9 mouse cellular contexts compared by ENCODE assay signal in genomic region chr9:109039681-109040080, GRCm38 (mm10). TPM values are rescaled to one million over a fixed set of nuclear protein-coding genes. Genes with fewer than 3 reads are reported as not detected.
DNase-seq lines count a peak whose midpoint lies in the region; ATAC-seq and TF ChIP-seq lines count a peak whose summit lies in the region.
"Had no signal": no experiment of that assay in that cellular context is flagged by ENCODE, and none has a peak within 500 bp of the region (broad histone marks: within the 10 kb centered on the region; RNA-seq: fewer than 3 reads in every experiment).

No protein-coding gene starts in this region.

- H3K4me3 ChIP-seq in kidney, adult 2 months (ENCODE audit: insufficient read depth, low read depth, low read length) = peak overlapping the region; percentile 81
- peak overlapping the region; percentile 79; the same call in 1 of the 2 replicates for H3K4me3 ChIP-seq in limb, embryonic 14.5 days (replicated peaks; ENCODE audit: low read length)

- no peak overlapping the region for H3K9ac ChIP-seq in limb, embryonic 14.5 days (ENCODE audit: low read depth, low read length, severe bottlenecking)

- H3K27me3 ChIP-seq in kidney, adult 2 months (replicated peaks; ENCODE audit: control insufficient read depth, insufficient read depth, low read length) = no peaks in the 10 kb centered on the region
- no peaks in the 10 kb centered on the region for H3K27me3 ChIP-seq in limb, embryonic 14.5 days (ENCODE audit: control insufficient read depth, insufficient read depth, low read length)

- DNase-seq in kidney, adult 2 months = no peak
- DNase-seq in kidney, adult 8-10 months = no peak
- DNase-seq in 3T3-L1 (ENCODE audit: low read depth, low spot score) = peak; percentile 12
- DNase-seq in adipocyte (ENCODE audit: low spot score) = peak; percentile 33
- no peak for DNase-seq in limb, embryonic 14.5 days (ENCODE audit: low spot score)
- no peak for DNase-seq in layer of hippocampus, postnatal 36 days
- DNase-seq in ovary, postnatal 10 days (ENCODE audit: low spot score) = no peak
- DNase-seq: left cerebral cortex, postnatal 4 days; thymus, adult 2 months had no signal

- peaks cover 15% of the 10 kb centered on the region for H3K4me1 ChIP-seq in kidney, adult 2 months (ENCODE audit: control insufficient read depth, insufficient read depth, low read length)
- H3K4me1 ChIP-seq in limb, embryonic 14.5 days (ENCODE audit: control insufficient read depth, insufficient read depth, low read length) = peaks cover 13% of the 10 kb centered on the region; the same call in 1 of the 2 replicates

- H3K4me2 ChIP-seq in limb, embryonic 14.5 days (replicated peaks; ENCODE audit: low read depth, low read length, severe bottlenecking) = peak overlapping the region; percentile 81

- H3K36me3 ChIP-seq in kidney, adult 2 months (ENCODE audit: control insufficient read depth, insufficient read depth, low read length) = no peaks in the 10 kb centered on the region
- H3K36me3 ChIP-seq in limb, embryonic 14.5 days (ENCODE audit: control insufficient read depth, insufficient read depth, low read length) = no peaks in the 10 kb centered on the region; the same call in 1 of the 2 replicates

- H3K9me3 ChIP-seq in limb, embryonic 14.5 days (ENCODE audit: control insufficient read depth, low read length) = no peaks in the 10 kb centered on the region

- ATAC-seq in limb, embryonic 14.5 days (ENCODE audit: low FRiP score, low read depth) = no peak

- TF ChIP-seq CTCF in kidney, adult 2 months (conservative IDR thresholded peaks at IDR 0.05; ENCODE audit: insufficient read depth, insufficient read length, low read depth, low read length) = no peak

- 41% methylated on average over 4 of the region's 4 CpGs for WGBS in kidney, adult 2 months
- 70% methylated on average over 4 of the region's 4 CpGs for WGBS in limb, embryonic 14.5 days

- no peak for TF ChIP-seq POLR2A in kidney, adult 2 months (IDR thresholded peaks at IDR 0.05; ENCODE audit: low read depth, low read length)
- TF ChIP-seq POLR2A in limb, embryonic 14.5 days (IDR thresholded peaks at IDR 0.05; ENCODE audit: borderline replicate concordance, extremely low read depth, insufficient read depth, insufficient read length) = no peak

- peak overlapping the region; percentile 85 for H3K27ac ChIP-seq in kidney, adult 2 months (ENCODE audit: insufficient read depth, low read depth, low read length)
- H3K27ac ChIP-seq in limb, embryonic 14.5 days (replicated peaks; ENCODE audit: low read depth, low read length) = no peak overlapping the region

RNA-seq across cellular contexts. Expression of gene Shisa5, which starts 1.3 kb away (rescaled TPM):
- 467 and 688 TPM in 2 replicates for polyA plus RNA-seq in kidney, adult 2 months (2012; rRNA removed)
- polyA plus RNA-seq in limb, embryonic 14.5 days (2012; rRNA removed) = 150 and 245 TPM in 2 replicates
- 82.4 and 86.7 TPM in 2 replicates for polyA plus RNA-seq in limb, embryonic 14.5 days (2014; fragmentation: Nextera tagmentation; extraction: Ambion mirVana)
- total RNA-seq in layer of hippocampus, postnatal 36 days (2021) = 10 to 100 TPM; 40.4 to 48.9 TPM

RNA-seq across cellular contexts. Expression of gene Trex1, which starts 19.9 kb away (rescaled TPM):
- polyA plus RNA-seq in kidney, adult 2 months (2012; rRNA removed) = 45.2 and 46.7 TPM in 2 replicates
- polyA plus RNA-seq in limb, embryonic 14.5 days (2012; rRNA removed) = 33.5 and 50.8 TPM in 2 replicates
- polyA plus RNA-seq in limb, embryonic 14.5 days (2014; fragmentation: Nextera tagmentation; extraction: Ambion mirVana) = 12.5 and 13.7 TPM in 2 replicates
- total RNA-seq in layer of hippocampus, postnatal 36 days (2021) = 10 to 100 TPM; 15.6 to 17.2 TPM

RNA-seq across cellular contexts. Expression of gene Atrip, which starts 34.2 kb away (rescaled TPM):
- 20.2 and 20.9 TPM in 2 replicates for polyA plus RNA-seq in kidney, adult 2 months (2012; rRNA removed)
- 30.5 and 40.3 TPM in 2 replicates for polyA plus RNA-seq in limb, embryonic 14.5 days (2012; rRNA removed)
- 22.2 and 25.1 TPM in 2 replicates for polyA plus RNA-seq in limb, embryonic 14.5 days (2014; fragmentation: Nextera tagmentation; extraction: Ambion mirVana)
- 10 to 100 TPM; 28.1 to 31.0 TPM for total RNA-seq in layer of hippocampus, postnatal 36 days (2021)

RNA-seq across cellular contexts. Expression of gene Ccdc51, which starts 42.6 kb away (rescaled TPM):
- 11.4 and 11.7 TPM in 2 replicates for polyA plus RNA-seq in kidney, adult 2 months (2012; rRNA removed)
- 9.0 and 9.1 TPM in 2 replicates for polyA plus RNA-seq in limb, embryonic 14.5 days (2012; rRNA removed)
- polyA plus RNA-seq in limb, embryonic 14.5 days (2014; fragmentation: Nextera tagmentation; extraction: Ambion mirVana) = 13.5 and 15.3 TPM in 2 replicates
- 1 to 10 TPM; 8.5 to 9.1 TPM for total RNA-seq in layer of hippocampus, postnatal 36 days (2021)

RNA-seq across cellular contexts. Expression of gene Tma7, which starts 42.7 kb away (rescaled TPM):
- 42.4 and 80.7 TPM in 2 replicates for polyA plus RNA-seq in kidney, adult 2 months (2012; rRNA removed)
- 122 and 191 TPM in 2 replicates for polyA plus RNA-seq in limb, embryonic 14.5 days (2012; rRNA removed)
- polyA plus RNA-seq in limb, embryonic 14.5 days (2014; fragmentation: Nextera tagmentation; extraction: Ambion mirVana) = 658 and 664 TPM in 2 replicates
- 100 to 1,000 TPM; 303 to 338 TPM for total RNA-seq in layer of hippocampus, postnatal 36 days (2021)

Comparison
In these comparisons a context has a peak if more than half of its experiments do, and no peak if none do; other contexts are left out.
1. DNase-seq: peak in 3T3-L1 (single experiment) and adipocyte (single experiment); none in kidney, adult 2 months (single experiment), kidney, adult 8-10 months (0 of 2), limb, embryonic 14.5 days (single experiment), layer of hippocampus, postnatal 36 days (0 of 2) and ovary, postnatal 10 days (single experiment).